Mouse (Mus musculus) CH12.LX (cell line): ENCODE results near the gene Rom1. TPM values are rescaled to one million over a fixed set of nuclear protein-coding genes. Genes with fewer than 3 reads are reported as not detected.

Experiments
- DNase-seq: peaks from one replicate; pipeline ENCODE4 v3.0.0-alpha.2; 2013; ENCODE audit errors: extremely low read depth
- H3K27ac ChIP-seq: 2 replicates; pipeline ENCODE4 v1.5.1; 2012; ENCODE audit warnings: low read depth, mild to moderate bottlenecking, control low read depth, moderate library complexity; ENCODE audit not compliant: insufficient read depth
- H3K27me3 ChIP-seq: replicated peaks from 2 replicates; pipeline ENCODE3; 2012; ENCODE audit warnings: inconsistent platforms
- H3K36me3 ChIP-seq, 2 experiments: replicated peaks in 1 of 2; 2 replicates each; pipeline versions ENCODE3 to v1.6.1; 2012; ENCODE audit warnings: inconsistent platforms in 1 of 2, low read length in 1 of 2, mild to moderate bottlenecking in 1 of 2, mixed read lengths in 1 of 2, moderate library complexity in 1 of 2; ENCODE audit not compliant: control insufficient read depth in 1 of 2, insufficient read depth in 1 of 2
- H3K4me1 ChIP-seq, 2 experiments: 2 replicates each; pipeline ENCODE4 v1.6.1; 2012; ENCODE audit warnings: inconsistent platforms in 1 of 2, moderate library complexity in 1 of 2; ENCODE audit not compliant: insufficient read depth in 2 of 2, control insufficient read depth in 1 of 2
- H3K4me2 ChIP-seq: 2 replicates; pipeline ENCODE4 v1.6.1; 2012; ENCODE audit warnings: low read depth, mild to moderate bottlenecking, control low read depth; ENCODE audit not compliant: poor library complexity, insufficient read depth, severe bottlenecking
- H3K4me3 ChIP-seq, 3 experiments: fragments of 150-350 bp in 1 of 3; sonication (generic) in 1 of 3; replicated peaks in 1 of 3; 2 replicates each; pipeline versions ENCODE3 to v1.5.1; 2011 to 2012; ENCODE audit warnings: low read depth in 2 of 3, low read length in 2 of 3, mild to moderate bottlenecking in 2 of 3, moderate library complexity in 2 of 3, control low read depth in 1 of 3, improper control_type of control experiment in 1 of 3, inconsistent platforms in 1 of 3, mixed read lengths in 1 of 3; ENCODE audit not compliant: poor library complexity in 1 of 3
- H3K79me2 ChIP-seq: replicated peaks from 2 replicates; pipeline ENCODE4 v1.6.1; 2012; ENCODE audit warnings: mild to moderate bottlenecking, moderate library complexity; ENCODE audit not compliant: control insufficient read depth, poor library complexity, insufficient read depth, severe bottlenecking; ENCODE audit errors: extremely low read depth
- H3K9ac ChIP-seq: 2 replicates; pipeline ENCODE4 v1.6.1; 2012; ENCODE audit warnings: low read depth, mild to moderate bottlenecking, control low read depth, moderate library complexity; ENCODE audit not compliant: insufficient read depth
- H3K9me3 ChIP-seq: replicated peaks from 2 replicates; pipeline ENCODE3; 2012; ENCODE audit warnings: low read length, inconsistent platforms, mixed read lengths
- CHD1 ChIP-seq: IDR thresholded peaks from 2 replicates; pipeline ENCODE4 v1.6.1; 2012; ENCODE audit warnings: low read depth, low read length, improper control_type of control experiment, inconsistent platforms
- CHD2 ChIP-seq: IDR thresholded peaks from 2 replicates; pipeline ENCODE4 v1.6.1; 2011; ENCODE audit warnings: low read length, improper control_type of control experiment
- CTCF ChIP-seq, 2 experiments: IDR thresholded peaks in 1 of 2; conservative IDR thresholded peaks in 1 of 2; 2 replicates each; pipeline ENCODE4 v1.5.1; 2011 to 2012; ENCODE audit warnings: low read depth in 2 of 2, low read length in 2 of 2, improper control_type of control experiment in 1 of 2, inconsistent platforms in 1 of 2, mild to moderate bottlenecking in 1 of 2, moderate library complexity in 1 of 2
- E2F4 ChIP-seq: IDR thresholded peaks from 2 replicates; pipeline ENCODE4 v1.6.1; 2011; ENCODE audit warnings: low read depth, low read length, improper control_type of control experiment; ENCODE audit not compliant: insufficient replicate concordance
- JUN ChIP-seq: IDR thresholded peaks from 2 replicates; pipeline ENCODE4 v1.6.1; 2011; ENCODE audit warnings: low read depth, mild to moderate bottlenecking, low read length, improper control_type of control experiment, moderate library complexity; ENCODE audit not compliant: insufficient read depth
- KAT2A ChIP-seq: IDR thresholded peaks from 2 replicates; pipeline ENCODE4 v1.6.1; 2012; ENCODE audit warnings: low read length, improper control_type of control experiment, inconsistent platforms; ENCODE audit not compliant: insufficient replicate concordance
- MAFK ChIP-seq: IDR thresholded peaks from 2 replicates; pipeline ENCODE4 v1.6.1; 2011; ENCODE audit warnings: low read length, improper control_type of control experiment; ENCODE audit not compliant: insufficient replicate concordance
- MAZ ChIP-seq: IDR thresholded peaks from 2 replicates; pipeline ENCODE4 v1.6.1; 2012; ENCODE audit warnings: low read depth, mild to moderate bottlenecking, inconsistent platforms, low read length, improper control_type of control experiment, moderate library complexity
- MXI1 ChIP-seq: IDR thresholded peaks from 2 replicates; pipeline ENCODE4 v1.6.1; 2011; ENCODE audit warnings: mild to moderate bottlenecking, low read depth, low read length, improper control_type of control experiment
- MYC ChIP-seq: IDR thresholded peaks from 2 replicates; pipeline ENCODE4 v1.6.1; 2011; ENCODE audit warnings: low read depth, mild to moderate bottlenecking, improper control_type of control experiment, low read length
- SMC3 ChIP-seq: IDR thresholded peaks from 2 replicates; pipeline ENCODE4 v1.6.1; 2011; ENCODE audit warnings: low read depth, low read length, improper control_type of control experiment
- TBP ChIP-seq: conservative IDR thresholded peaks from 2 replicates; pipeline ENCODE4 v1.6.1; 2011; ENCODE audit warnings: low read depth, low read length, improper control_type of control experiment
- ZC3H11A ChIP-seq: IDR thresholded peaks from 2 replicates; pipeline ENCODE4 v1.6.1; 2012; ENCODE audit warnings: low read depth, mild to moderate bottlenecking, inconsistent platforms, low read length, improper control_type of control experiment
- ZKSCAN1 ChIP-seq: IDR thresholded peaks from 2 replicates; pipeline ENCODE4 v1.6.1; 2012; ENCODE audit warnings: low read depth, inconsistent platforms, low read length, improper control_type of control experiment, borderline replicate concordance
- ZMIZ1 ChIP-seq: IDR thresholded peaks from 2 replicates; pipeline ENCODE4 v1.6.1; 2012; ENCODE audit warnings: low read depth, mild to moderate bottlenecking, inconsistent platforms, low read length, improper control_type of control experiment
- dilution Hi-C: fragments of 300-500 bp; cut with MboI; formaldehyde crosslinking; loops from 2 replicates; pipeline ENCODE4 v1.14.3; 2020; ENCODE audit warnings: low sequenced_read_pairs; ENCODE audit not compliant: extremely low pct_unique_long_range_greater_than_20kb, extremely low pct_ligation_motif_present
- in situ Hi-C: fragments of 300-500 bp; cut with MboI; formaldehyde crosslinking; loops from 3 replicates; pipeline ENCODE4 v1.14.3; 2019; ENCODE audit warnings: low sequenced_read_pairs, low pct_ligation_motif_present, low pct_unique_long_range_greater_than_20kb, mixed read lengths
- polyA plus RNA-seq: library from polyadenylated mRNA; unstranded; fragments of >175 nt; gene quantifications from 2 replicates; pipeline ENCODE4 v1.2.1, GENCODE M21; 2012; ENCODE audit warnings: low read depth; ENCODE audit not compliant: insufficient read length
- total RNA-seq, 2 experiments: library from RNA; depleted of rRNA; stranded (reverse); fragments of 300-350 nt in 1 of 2; fragments of >200 nt in 1 of 2; gene quantifications; 2 replicates each; pipeline ENCODE4 v1.2.3; 2012 to 2014

Rom1 gene
- total and polyA plus RNA-seq, 3 experiments: 4.2 to 5.6 (median 4.8) TPM

GRCm38 (mm10) chr19:8941136-8941514 lies 12.0 kb upstream of the Rom1 start:
- in situ Hi-C loops: no loop called here
- H3K9ac ChIP-seq: peak overlapping the region; percentile 72
- peaks cover 39% of the 10 kb centered on the region for H3K79me2 ChIP-seq
- peak overlapping the region; percentile 88 for H3K4me2 ChIP-seq
- peak; percentile 21 for DNase-seq
- H3K27ac ChIP-seq: peak overlapping the region; percentile 99
- dilution Hi-C loops: no loop called here
- no peaks in the 10 kb centered on the region for H3K9me3 ChIP-seq
- H3K27me3 ChIP-seq: no peaks in the 10 kb centered on the region
- H3K36me3 ChIP-seq: peaks cover 57 to 75% of the 10 kb centered on the region in 2 experiments
- peak overlapping the region in 2 of 3 experiments; percentile 45 to 95 for H3K4me3 ChIP-seq
- peaks cover 16 to 48% of the 10 kb centered on the region in 2 experiments for H3K4me1 ChIP-seq
- TF ChIP-seq ZC3H11A: no peak
- TF ChIP-seq MAFK: no peak
- no peak for TF ChIP-seq TBP
- TF ChIP-seq MXI1: 0 out of 2 replicates have a peak, but pooled peaks have one; percentile 9
- TF ChIP-seq CHD2: 0 out of 2 replicates have a peak, but pooled peaks have one; percentile 25
- no peak for TF ChIP-seq ZMIZ1
- TF ChIP-seq SMC3: no peak
- no peak for TF ChIP-seq ZKSCAN1
- no peak for TF ChIP-seq MYC
- TF ChIP-seq JUN: no peak
- TF ChIP-seq E2F4: no peak

- peaks cover 36% of the 10 kb centered on the region for H3K79me2 ChIP-seq
- in situ Hi-C loops: no loop called here
- no peak for TF ChIP-seq KAT2A
- TF ChIP-seq MXI1: peak; percentile 11; the same call in 1 of the 2 replicates
- H3K4me2 ChIP-seq: peak overlapping the region; percentile 88
- no peaks in the 10 kb centered on the region for H3K9me3 ChIP-seq
- peaks cover 16 to 48% of the 10 kb centered on the region in 2 experiments for H3K4me1 ChIP-seq
- no peak for DNase-seq
- no peaks in the 10 kb centered on the region for H3K27me3 ChIP-seq
- H3K9ac ChIP-seq: peak overlapping the region; percentile 72
- dilution Hi-C loops: no loop called here
- peak overlapping the region; percentile 99 for H3K27ac ChIP-seq
- peak overlapping the region in 2 of 3 experiments; percentile 45 to 95 for H3K4me3 ChIP-seq
- H3K36me3 ChIP-seq: peaks cover 55 to 75% of the 10 kb centered on the region in 2 experiments
These were observed 11.5 kb upstream of the Rom1 start for GRCm38 (mm10) chr19:8940526-8941133.

- no peaks in the 10 kb centered on the region for H3K27me3 ChIP-seq
- H3K36me3 ChIP-seq: peaks cover 58 to 84% of the 10 kb centered on the region in 2 experiments
- no peak overlapping the region for H3K4me3 ChIP-seq
- DNase-seq: no peak
- TF ChIP-seq MXI1 (no peak), CTCF (conservative IDR thresholded peaks at IDR 0.05 in 1 of 2, IDR thresholded peaks at IDR 0.05 in 1 of 2; ENCODE audit: low read depth in 2 of 2, low read length in 2 of 2) (no peak), CHD1 (no peak), MAZ (no peak), CHD2 (no peak)
- H3K27ac ChIP-seq: no peak overlapping the region
- in situ Hi-C loops (loop anchor here (5.0 kb wide), 1 partner anchor 39 kb away; the partner anchor contains the start of gene Ganab), dilution Hi-C loops (no loop called here)
- no peak overlapping the region for H3K9ac ChIP-seq
- H3K4me2 ChIP-seq: no peak overlapping the region
- H3K9me3 ChIP-seq: no peaks in the 10 kb centered on the region
- H3K4me1 ChIP-seq: peaks cover 11 to 24% of the 10 kb centered on the region in 2 experiments
- H3K79me2 ChIP-seq: no peaks in the 10 kb centered on the region; the same call in 1 of the 2 replicates
These were observed 7.6 kb upstream of the Rom1 start for GRCm38 (mm10) chr19:8936736-8937135.
